Mouse (Mus musculus) neural tube, embryonic 14.5 days (tissue): ENCODE measurements at regions not wholly inside any gene's neighbourhood (a gene's known extent, or its start where the extent isn't known, plus 50 kb on each side); places are given as distances from the start of the nearest gene placed in this dataset.

Source experiments
- ATAC-seq: fragments of 200-750 bp; cut with Nextera tagmentation; 2 replicates; pipeline ENCODE4 v1.8.0; 2017; ENCODE audit warnings: low read depth, mild to moderate bottlenecking, moderate TSS enrichment, moderate library complexity
- H3K27ac ChIP-seq: fragments of 300-500 bp; sonication (generic); 2 replicates; pipeline ENCODE4 v1.5.1; 2014; ENCODE audit warnings: low read depth, mild to moderate bottlenecking, control low read depth, low read length, moderate library complexity, mixed read lengths
- H3K27me3 ChIP-seq: fragments of 300-500 bp; sonication (generic); 2 replicates; pipeline ENCODE4 v1.6.1; 2014; ENCODE audit warnings: low read length; ENCODE audit not compliant: control insufficient read depth, insufficient read depth
- H3K36me3 ChIP-seq: fragments of 300-500 bp; sonication (generic); 2 replicates; pipeline ENCODE4 v1.6.1; 2014; ENCODE audit warnings: low read length, mixed read lengths; ENCODE audit not compliant: control insufficient read depth, insufficient read depth
- H3K4me1 ChIP-seq: fragments of 300-500 bp; sonication (generic); 2 replicates; pipeline ENCODE4 v1.6.1; 2014; ENCODE audit warnings: low read length; ENCODE audit not compliant: control insufficient read depth, insufficient read depth
- H3K4me2 ChIP-seq: fragments of 300-500 bp; sonication (generic); 2 replicates; pipeline ENCODE4 v1.6.1; 2014; ENCODE audit warnings: mild to moderate bottlenecking, low read depth, low read length, control low read depth
- H3K4me3 ChIP-seq: fragments of 300-500 bp; sonication (generic); 2 replicates; pipeline ENCODE4 v1.5.1; 2014; ENCODE audit warnings: low read depth, low read length, control low read depth, mixed read lengths
- H3K9ac ChIP-seq: fragments of 300-500 bp; sonication (generic); replicated peaks from 2 replicates; pipeline ENCODE4 v1.6.1; 2014; ENCODE audit warnings: low read depth, mild to moderate bottlenecking, control low read depth, low read length, mixed read lengths
- H3K9me3 ChIP-seq: fragments of 300-500 bp; sonication (generic); 2 replicates; pipeline ENCODE4 v1.6.1; 2016; ENCODE audit warnings: low read length; ENCODE audit not compliant: control insufficient read depth
- WGBS: fragments of 180-500 bp; shearing (Covaris S2); extraction: QIAGEN DNeasy Blood & Tissue Kit; methylation state at CpG from one replicate; pipeline ENCODE4 v1.1.7; 2014; 5-methylcytosine and 5-hydroxymethylcytosine counted together

- Histone ChIP-seq H3K9me3 (no peaks in the 10 kb centered on the region), H3K9ac (no peak overlapping the region), H3K27ac (no peak overlapping the region), H3K4me3 (no peak overlapping the region), H3K27me3 (no peaks in the 10 kb centered on the region), H3K4me1 (no peaks in the 10 kb centered on the region), H3K4me2 (no peak overlapping the region), H3K36me3 (no peaks in the 10 kb centered on the region)
- ATAC-seq: no peak
- WGBS: 90% methylated on average over 9 of the region's 9 CpGs
These were observed 321.5 kb upstream of the Zeb2 start for GRCm38 (mm10) chr2:45438739-45439138.

- WGBS: 53% methylated on average over 6 of the region's 6 CpGs
- H3K9ac ChIP-seq: no peak overlapping the region
- H3K4me3 ChIP-seq: no peak overlapping the region
- H3K4me2 ChIP-seq: no peak overlapping the region
- H3K9me3 ChIP-seq: no peaks in the 10 kb centered on the region
- H3K4me1 ChIP-seq: no peaks in the 10 kb centered on the region
- no peak for ATAC-seq
- no peak overlapping the region for H3K27ac ChIP-seq
- H3K27me3 ChIP-seq: no peaks in the 10 kb centered on the region
- H3K36me3 ChIP-seq: no peaks in the 10 kb centered on the region
These were observed 318.2 kb upstream of the Zeb2 start for GRCm38 (mm10) chr2:45435261-45435980.

GRCm38 (mm10) chr2:45434789-45435188 lies 317.6 kb upstream of the Zeb2 start:
- WGBS: 92% methylated on average over 5 of the region's 5 CpGs
- H3K36me3 ChIP-seq: no peaks in the 10 kb centered on the region

GRCm38 (mm10) chr2:45434169-45434568 lies 317.0 kb upstream of the Zeb2 start:
- H3K4me1 ChIP-seq: no peaks in the 10 kb centered on the region
- no peaks in the 10 kb centered on the region for H3K9me3 ChIP-seq

More at GRCm38 (mm10) chr2:45434789-45435188, 317.6 kb upstream of the Zeb2 start:
- Histone ChIP-seq H3K4me2 (no peak overlapping the region), H3K27ac (no peak overlapping the region), H3K4me1 (no peaks in the 10 kb centered on the region), H3K27me3 (no peaks in the 10 kb centered on the region), H3K9me3 (no peaks in the 10 kb centered on the region), H3K4me3 (no peak overlapping the region), H3K9ac (no peak overlapping the region)
- ATAC-seq: no peak

GRCm38 (mm10) chr2:45431366-45431765 lies 314.2 kb upstream of the Zeb2 start:
- Histone ChIP-seq H3K4me2 (no peak overlapping the region), H3K9me3 (no peaks in the 10 kb centered on the region), H3K27me3 (no peaks in the 10 kb centered on the region), H3K27ac (no peak overlapping the region), H3K4me1 (no peaks in the 10 kb centered on the region), H3K9ac (no peak overlapping the region), H3K36me3 (no peaks in the 10 kb centered on the region), H3K4me3 (no peak overlapping the region)
- 88% methylated on average over 4 of the region's 4 CpGs for WGBS
- no peak for ATAC-seq

More at GRCm38 (mm10) chr2:45434169-45434568, 317.0 kb upstream of the Zeb2 start:
- H3K27ac ChIP-seq: no peak overlapping the region
- no peak overlapping the region for H3K4me3 ChIP-seq
- no peaks in the 10 kb centered on the region for H3K27me3 ChIP-seq
- ATAC-seq: no peak
- no peaks in the 10 kb centered on the region for H3K36me3 ChIP-seq
- H3K4me2 ChIP-seq: no peak overlapping the region
- no peak overlapping the region for H3K9ac ChIP-seq
- WGBS: 95% methylated on average over 1 of the region's 1 CpGs

GRCm38 (mm10) chr2:45421774-45422173 lies 304.6 kb upstream of the Zeb2 start:
- Histone ChIP-seq H3K4me2 (no peak overlapping the region), H3K36me3 (no peaks in the 10 kb centered on the region), H3K27me3 (no peaks in the 10 kb centered on the region), H3K4me3 (no peak overlapping the region), H3K9ac (no peak overlapping the region), H3K9me3 (no peaks in the 10 kb centered on the region), H3K27ac (no peak overlapping the region), H3K4me1 (no peaks in the 10 kb centered on the region)
- WGBS: 98% methylated on average over 1 of the region's 1 CpGs
- ATAC-seq: no peak

GRCm38 (mm10) chr2:45408136-45408535 lies 290.9 kb upstream of the Zeb2 start:
- H3K4me2 ChIP-seq: no peak overlapping the region
- no peak overlapping the region for H3K27ac ChIP-seq
- no peak for ATAC-seq
- WGBS: 83% methylated on average over 8 of the region's 8 CpGs
- H3K4me1 ChIP-seq: no peaks in the 10 kb centered on the region; the same call in 1 of the 2 replicates
- H3K9ac ChIP-seq: no peak overlapping the region
- no peak overlapping the region for H3K4me3 ChIP-seq
- no peaks in the 10 kb centered on the region for H3K9me3 ChIP-seq
- no peaks in the 10 kb centered on the region for H3K27me3 ChIP-seq
- no peaks in the 10 kb centered on the region for H3K36me3 ChIP-seq

- no peak overlapping the region for H3K4me3 ChIP-seq
- no peaks in the 10 kb centered on the region for H3K36me3 ChIP-seq
- no peaks in the 10 kb centered on the region for H3K9me3 ChIP-seq
- no peak overlapping the region for H3K9ac ChIP-seq
- no peak; the same call in 1 of the 2 replicates for ATAC-seq
- H3K27me3 ChIP-seq: no peaks in the 10 kb centered on the region
- H3K27ac ChIP-seq: no peak overlapping the region
- no peak overlapping the region for H3K4me2 ChIP-seq
- H3K4me1 ChIP-seq: no peaks in the 10 kb centered on the region
These were observed 272.8 kb upstream of the Zeb2 start for GRCm38 (mm10) chr2:45389902-45390492.

GRCm38 (mm10) chr2:45371268-45371667 lies 254.1 kb upstream of the Zeb2 start:
- 89% methylated on average over 4 of the region's 4 CpGs for WGBS

More at GRCm38 (mm10) chr2:45371268-45371667, 254.1 kb upstream of the Zeb2 start:
- H3K27me3 ChIP-seq: no peaks in the 10 kb centered on the region
- no peaks in the 10 kb centered on the region for H3K4me1 ChIP-seq
- H3K9ac ChIP-seq: no peak overlapping the region
- no peaks in the 10 kb centered on the region for H3K9me3 ChIP-seq
- ATAC-seq: no peak
- H3K4me3 ChIP-seq: no peak overlapping the region
- H3K36me3 ChIP-seq: no peaks in the 10 kb centered on the region
- no peak overlapping the region for H3K4me2 ChIP-seq
- no peak overlapping the region for H3K27ac ChIP-seq
